Mouse (Mus musculus) embryonic facial prominence, embryonic 11.5 days (tissue): ENCODE measurements around the gene Fam155a. TPM values are rescaled to one million over a fixed set of nuclear protein-coding genes. Genes with fewer than 3 reads are reported as not detected.

ENCODE experiments used
- ATAC-seq: fragments of 200-750 bp; cut with Nextera tagmentation; replicated peaks from 2 replicates; pipeline ENCODE4 v1.8.0; 2017; ENCODE audit warnings: low read depth; ENCODE audit not compliant: insufficient number of reproducible peaks, low FRiP score, low TSS enrichment
- DNase-seq: peaks from one replicate; pipeline ENCODE4 v3.0.0-alpha.2; 2015; ENCODE audit warnings: low spot score
- H3K27ac ChIP-seq: fragments of 300-500 bp; sonication (generic); replicated peaks from 2 replicates; pipeline ENCODE4 v1.5.1; 2014; ENCODE audit warnings: mild to moderate bottlenecking, low read depth, low read length, control low read depth
- H3K27me3 ChIP-seq: fragments of 300-500 bp; sonication (generic); 2 replicates; pipeline ENCODE4 v1.6.1; 2014; ENCODE audit warnings: mild to moderate bottlenecking, low read length, moderate library complexity, mixed read lengths; ENCODE audit not compliant: control insufficient read depth, insufficient read depth
- H3K36me3 ChIP-seq: fragments of 300-500 bp; sonication (generic); replicated peaks from 2 replicates; pipeline ENCODE4 v1.6.1; 2014; ENCODE audit warnings: low read depth, mild to moderate bottlenecking, low read length, moderate library complexity, mixed read lengths; ENCODE audit not compliant: control insufficient read depth, insufficient read depth
- H3K4me1 ChIP-seq: fragments of 300-500 bp; sonication (generic); 2 replicates; pipeline ENCODE4 v1.6.1; 2014; ENCODE audit warnings: low read length, mixed read lengths; ENCODE audit not compliant: control insufficient read depth, insufficient read depth
- H3K4me2 ChIP-seq: fragments of 300-500 bp; sonication (generic); 2 replicates; pipeline ENCODE4 v1.6.1; 2014; ENCODE audit warnings: low read depth, mild to moderate bottlenecking, control low read depth, low read length, moderate library complexity
- H3K4me3 ChIP-seq: fragments of 300-500 bp; sonication (generic); 2 replicates; pipeline ENCODE4 v1.5.1; 2014; ENCODE audit warnings: low read depth, low read length, control low read depth
- H3K9ac ChIP-seq: fragments of 300-500 bp; sonication (generic); replicated peaks from 2 replicates; pipeline ENCODE4 v1.6.1; 2014; ENCODE audit warnings: mild to moderate bottlenecking, control low read depth, low read length
- H3K9me3 ChIP-seq: fragments of 300-500 bp; sonication (generic); replicated peaks from 2 replicates; pipeline ENCODE4 v1.6.1; 2016; ENCODE audit warnings: mild to moderate bottlenecking, low read length, inconsistent platforms, mixed read lengths; ENCODE audit not compliant: control insufficient read depth
- WGBS: fragments of 180-500 bp; shearing (Covaris S2); extraction: QIAGEN DNeasy Blood & Tissue Kit; methylation state at CpG from one replicate; pipeline ENCODE4 v1.1.7; 2014; 5-methylcytosine and 5-hydroxymethylcytosine counted together
- polyA plus RNA-seq: library from polyadenylated mRNA; unstranded; fragments of >200 nt; fragmentation: Nextera tagmentation; extraction: Ambion mirVana; gene quantifications from 2 replicates; pipeline ENCODE4 v1.2.1, GENCODE M21; 2014

The Fam155a gene
- polyA plus RNA-seq, 1 experiment from 2014 or later, result 0.83 TPM

GRCm38 (mm10) chr8:9461111-9461510 is 309.9 kb downstream of the Fam155a start:
- whole genome bisulfite sequencing, result 79% methylated on average over 4 of the region's 4 CpGs
- DNase-seq, result no peak
- Histone ChIP-seq H3K9me3 (no peaks in the 10 kb centered on the region), H3K4me1 (no peaks in the 10 kb centered on the region), H3K9ac (no peak overlapping the region), H3K36me3 (no peaks in the 10 kb centered on the region), H3K4me3 (no peak overlapping the region), H3K4me2 (no peak overlapping the region), H3K27me3 (no peaks in the 10 kb centered on the region), H3K27ac (no peak overlapping the region)
- no peak for ATAC-seq

GRCm38 (mm10) chr8:9460707-9461106 is 310.3 kb downstream of the Fam155a start:
- Histone ChIP-seq H3K9me3 (no peaks in the 10 kb centered on the region), H3K4me1 (no peaks in the 10 kb centered on the region), H3K27ac (no peak overlapping the region), H3K27me3 (no peaks in the 10 kb centered on the region), H3K36me3 (no peaks in the 10 kb centered on the region), H3K4me3 (no peak overlapping the region), H3K9ac (no peak overlapping the region), H3K4me2 (no peak overlapping the region)
- DNase-seq (no peak), ATAC-seq (no peak)
- WGBS, result 89% methylated on average over 2 of the region's 2 CpGs

- DNase-seq, result no peak
- 75% methylated on average over 11 of the region's 11 CpGs for WGBS
- Histone ChIP-seq H3K4me2 (no peak overlapping the region), H3K4me3 (no peak overlapping the region), H3K27ac (no peak overlapping the region), H3K4me1 (no peaks in the 10 kb centered on the region), H3K36me3 (no peaks in the 10 kb centered on the region), H3K9ac (no peak overlapping the region), H3K27me3 (no peaks in the 10 kb centered on the region), H3K9me3 (no peaks in the 10 kb centered on the region)
- ATAC-seq, result no peak
These were observed 312.3 kb downstream of the Fam155a start for GRCm38 (mm10) chr8:9458614-9459013.

- Histone ChIP-seq H3K27me3 (no peaks in the 10 kb centered on the region), H3K9ac (no peak overlapping the region), H3K27ac (no peak overlapping the region), H3K36me3 (no peaks in the 10 kb centered on the region), H3K4me3 (no peak overlapping the region), H3K4me1 (no peaks in the 10 kb centered on the region), H3K4me2 (no peak overlapping the region), H3K9me3 (no peaks in the 10 kb centered on the region)
- ATAC-seq (no peak), DNase-seq (no peak)
- WGBS, result 82% methylated on average over 4 of the region's 4 CpGs
These were observed 315.8 kb downstream of the Fam155a start for GRCm38 (mm10) chr8:9455138-9455537.

GRCm38 (mm10) chr8:9453742-9454141 is 317.2 kb downstream of the Fam155a start:
- Histone ChIP-seq H3K4me1 (no peaks in the 10 kb centered on the region), H3K4me3 (no peak overlapping the region), H3K9ac (no peak overlapping the region), H3K27me3 (no peaks in the 10 kb centered on the region), H3K27ac (no peak overlapping the region), H3K36me3 (no peaks in the 10 kb centered on the region), H3K4me2 (no peak overlapping the region), H3K9me3 (no peaks in the 10 kb centered on the region)
- DNase-seq (no peak), ATAC-seq (no peak)
- WGBS, result 89% methylated on average over 5 of the region's 5 CpGs

GRCm38 (mm10) chr8:9451543-9451942 is 319.4 kb downstream of the Fam155a start:
- H3K4me2 ChIP-seq, result no peak overlapping the region
- 68% methylated on average over 4 of the region's 4 CpGs for WGBS

GRCm38 (mm10) chr8:9448613-9449012 is 322.3 kb downstream of the Fam155a start:
- no peak overlapping the region for H3K27ac ChIP-seq
- no peaks in the 10 kb centered on the region for H3K4me1 ChIP-seq

More at GRCm38 (mm10) chr8:9451543-9451942, 319.4 kb downstream of the Fam155a start:
- Histone ChIP-seq H3K4me3 (no peak overlapping the region), H3K27me3 (no peaks in the 10 kb centered on the region), H3K9me3 (no peaks in the 10 kb centered on the region), H3K36me3 (no peaks in the 10 kb centered on the region), H3K4me1 (no peaks in the 10 kb centered on the region), H3K27ac (no peak overlapping the region), H3K9ac (no peak overlapping the region)
- ATAC-seq (no peak), DNase-seq (peak; percentile 32)

GRCm38 (mm10) chr8:9437822-9438221 is 333.1 kb downstream of the Fam155a start:
- Histone ChIP-seq H3K4me2 (no peak overlapping the region), H3K27ac (no peak overlapping the region), H3K4me1 (no peaks in the 10 kb centered on the region), H3K36me3 (no peaks in the 10 kb centered on the region), H3K4me3 (no peak overlapping the region), H3K9me3 (no peaks in the 10 kb centered on the region), H3K9ac (no peak overlapping the region), H3K27me3 (no peaks in the 10 kb centered on the region)
- WGBS, result 85% methylated on average over 4 of the region's 4 CpGs
- DNase-seq (no peak), ATAC-seq (no peak)

More at GRCm38 (mm10) chr8:9448613-9449012, 322.3 kb downstream of the Fam155a start:
- Histone ChIP-seq H3K4me2 (no peak overlapping the region), H3K27me3 (no peaks in the 10 kb centered on the region), H3K4me3 (no peak overlapping the region), H3K36me3 (no peaks in the 10 kb centered on the region), H3K9ac (no peak overlapping the region), H3K9me3 (no peaks in the 10 kb centered on the region)
- DNase-seq (no peak), ATAC-seq (no peak)
- WGBS, result 64% methylated on average over 7 of the region's 7 CpGs
